Mouse (Mus musculus) liver, postnatal 0 days (tissue): ENCODE results near the gene Clasp2.

Experiments used
- CTCF ChIP-seq: sonication (generic); IDR thresholded peaks from 2 replicates; pipeline ENCODE4 v1.5.1; 2016; ENCODE audit warnings: antibody characterized with exemption, low read depth
- EP300 ChIP-seq: IDR thresholded peaks from 2 replicates; pipeline ENCODE4 v1.6.1; 2016; ENCODE audit warnings: antibody characterized with exemption, low read depth, mild to moderate bottlenecking

GRCm38 (mm10) chr9:113859420-113859819 is 118.1 kb downstream of the Clasp2 start:
- no peak for TF ChIP-seq CTCF
- no peak for TF ChIP-seq EP300
